Mouse (Mus musculus): ENCODE measurements at regions not wholly inside any gene's neighbourhood (a gene's known extent, or its start where the extent isn't known, plus 50 kb on each side); places are given as distances from the start of the nearest gene placed in this dataset.

GRCm38 (mm10) chr17:54214804-54215203 is 84.0 kb downstream of the Slc5a7 start:
- no peak for DNase-seq (ENCODE audit: low read depth, low spot score)

- no peak for DNase-seq (ENCODE audit: low read depth, low spot score)
These were observed 97.1 kb downstream of the Slc5a7 start for GRCm38 (mm10) chr17:54201710-54202109.

GRCm38 (mm10) chr17:54192231-54192573 is 106.6 kb downstream of the Slc5a7 start:
- DNase-seq (ENCODE audit: low read depth, low spot score), result no peak

GRCm38 (mm10) chr17:54191526-54192230 is 107.2 kb downstream of the Slc5a7 start:
- no peak for DNase-seq (ENCODE audit: low read depth, low spot score)

GRCm38 (mm10) chr17:54188997-54189553 is 109.8 kb downstream of the Slc5a7 start:
- no peak for DNase-seq (ENCODE audit: low read depth, low spot score)

- DNase-seq (ENCODE audit: low read depth, low spot score), result no peak
These were observed 116.8 kb downstream of the Slc5a7 start for GRCm38 (mm10) chr17:54182073-54182472.

GRCm38 (mm10) chr17:54180563-54180962 is 118.3 kb downstream of the Slc5a7 start:
- no peak for DNase-seq (ENCODE audit: low read depth, low spot score)

GRCm38 (mm10) chr17:54170762-54171161 is 128.1 kb downstream of the Slc5a7 start:
- no peak for DNase-seq (ENCODE audit: low read depth, low spot score)

GRCm38 (mm10) chr17:54168039-54168438 is 130.8 kb downstream of the Slc5a7 start:
- no peak for DNase-seq (ENCODE audit: low read depth, low spot score)

- no peak for DNase-seq (ENCODE audit: low read depth, low spot score)
These were observed 136.5 kb downstream of the Slc5a7 start for GRCm38 (mm10) chr17:54162383-54162782.

GRCm38 (mm10) chr17:54158753-54159152 is 140.1 kb downstream of the Slc5a7 start:
- peak; percentile 7 for DNase-seq (ENCODE audit: low read depth, low spot score)

- DNase-seq (ENCODE audit: low read depth, low spot score), result no peak
These were observed 140.5 kb downstream of the Slc5a7 start for GRCm38 (mm10) chr17:54158330-54158729.

- no peak for DNase-seq (ENCODE audit: low read depth, low spot score)
These were observed 143.0 kb downstream of the Slc5a7 start for GRCm38 (mm10) chr17:54155801-54156200.

- no peak for DNase-seq (ENCODE audit: low read depth, low spot score)
These were observed 144.3 kb downstream of the Slc5a7 start for GRCm38 (mm10) chr17:54154536-54154935.
